8 mouse cellular contexts compared by ENCODE assay signal in genomic region chr5:41556700-41557309, GRCm38 (mm10).
DNase-seq lines count a peak whose midpoint lies in the region; ATAC-seq and TF ChIP-seq lines count a peak whose summit lies in the region.

No protein-coding gene starts in this region.

- H3K4me1 ChIP-seq in heart, embryonic 11.5 days (ENCODE audit: control insufficient read depth, insufficient read depth, low read length) = no peaks in the 10 kb centered on the region
- no peaks in the 10 kb centered on the region; the same call in 1 of the 2 replicates for H3K4me1 ChIP-seq in E14TG2a.4 (replicated peaks; ENCODE audit: low read depth, low read length)
- no peaks in the 10 kb centered on the region for H3K4me1 ChIP-seq in embryonic facial prominence, embryonic 15.5 days
- no peaks in the 10 kb centered on the region for H3K4me1 ChIP-seq in liver, embryonic 12.5 days

- no peaks in the 10 kb centered on the region for H3K27me3 ChIP-seq in heart, embryonic 11.5 days (ENCODE audit: control insufficient read depth, insufficient read depth, low read length)
- H3K27me3 ChIP-seq in E14TG2a.4 (ENCODE audit: insufficient read depth, low read length) = no peaks in the 10 kb centered on the region
- H3K27me3 ChIP-seq in embryonic facial prominence, embryonic 15.5 days = no peaks in the 10 kb centered on the region
- no peaks in the 10 kb centered on the region for H3K27me3 ChIP-seq in liver, embryonic 12.5 days (replicated peaks)

- 36% methylated on average over 24 of the region's 24 CpGs for WGBS in heart, embryonic 11.5 days (ENCODE audit: insufficient replicate concordance)
- 35% methylated on average over 24 of the region's 24 CpGs for WGBS in embryonic facial prominence, embryonic 15.5 days
- WGBS in liver, embryonic 12.5 days (ENCODE audit: insufficient replicate concordance) = 42% methylated on average over 24 of the region's 24 CpGs

- intact Hi-C loops in left cerebral cortex, postnatal 25 days (cut with DNase I) = no loop called here

- peak overlapping the region; percentile 27 for H3K4me3 ChIP-seq in heart, embryonic 11.5 days (ENCODE audit: low read depth, low read length)
- H3K4me3 ChIP-seq in E14TG2a.4 (replicated peaks; ENCODE audit: low read length) = peak overlapping the region; percentile 57
- H3K4me3 ChIP-seq in embryonic facial prominence, embryonic 15.5 days (replicated peaks) = 0 out of 2 replicates have a peak overlapping the region, but pooled peaks have one; percentile 10
- no peak overlapping the region for H3K4me3 ChIP-seq in liver, embryonic 12.5 days

- H3K9ac ChIP-seq in heart, embryonic 11.5 days (ENCODE audit: low read depth, low read length) = no peak overlapping the region
- no peak overlapping the region for H3K9ac ChIP-seq in embryonic facial prominence, embryonic 15.5 days
- no peak overlapping the region for H3K9ac ChIP-seq in liver, embryonic 12.5 days

- DNase-seq in heart, adult 18-20 months = no peak
- DNase-seq in MN1 (ENCODE audit: low spot score) = no peak
- no peak for DNase-seq in right cerebral cortex, postnatal 25 days
- no peak for DNase-seq in left cerebral cortex, postnatal 25 days (ENCODE audit: low spot score in 2 of 2)

- no peak for ATAC-seq in heart, embryonic 11.5 days (replicated peaks; ENCODE audit: insufficient number of reproducible peaks, low FRiP score, low TSS enrichment)
- no peak for ATAC-seq in embryonic facial prominence, embryonic 15.5 days (ENCODE audit: insufficient number of reproducible peaks, low FRiP score, low TSS enrichment, low read depth)
- no peak for ATAC-seq in liver, embryonic 12.5 days

- H3K9me3 ChIP-seq in heart, embryonic 11.5 days (replicated peaks; ENCODE audit: control insufficient read depth, low read length) = no peaks in the 10 kb centered on the region
- H3K9me3 ChIP-seq in E14TG2a.4 (ENCODE audit: low read length) = peaks cover 6% of the 10 kb centered on the region; the same call in 1 of the 2 replicates
- no peaks in the 10 kb centered on the region for H3K9me3 ChIP-seq in embryonic facial prominence, embryonic 15.5 days (replicated peaks)
- H3K9me3 ChIP-seq in liver, embryonic 12.5 days (replicated peaks) = no peaks in the 10 kb centered on the region

- no peak overlapping the region for H3K27ac ChIP-seq in heart, embryonic 11.5 days (ENCODE audit: low read depth, low read length)
- H3K27ac ChIP-seq in embryonic facial prominence, embryonic 15.5 days (replicated peaks) = no peak overlapping the region
- no peak overlapping the region for H3K27ac ChIP-seq in liver, embryonic 12.5 days

- peak overlapping the region; percentile 65 for H3K4me2 ChIP-seq in heart, embryonic 11.5 days
- H3K4me2 ChIP-seq in embryonic facial prominence, embryonic 15.5 days (replicated peaks) = peak overlapping the region; percentile 40
- H3K4me2 ChIP-seq in liver, embryonic 12.5 days = peak overlapping the region; percentile 33

- no peak for TF ChIP-seq CTCF in E14TG2a.4 (conservative IDR thresholded peaks at IDR 0.05; ENCODE audit: low read length)

- H3K36me3 ChIP-seq in heart, embryonic 11.5 days (ENCODE audit: control insufficient read depth, insufficient read depth, low read length) = no peaks in the 10 kb centered on the region
- no peaks in the 10 kb centered on the region for H3K36me3 ChIP-seq in E14TG2a.4 (ENCODE audit: insufficient read depth, low read length)
- no peaks in the 10 kb centered on the region for H3K36me3 ChIP-seq in embryonic facial prominence, embryonic 15.5 days
- no peaks in the 10 kb centered on the region for H3K36me3 ChIP-seq in liver, embryonic 12.5 days
